Mouse (Mus musculus): ENCODE measurements around the gene Synpo2.
"Not testable (repeated sequence)": the region's sequence is repeated elsewhere in the genome, so short reads cannot be mapped to it uniquely, and the experiment has no call there.

Synpo2 gene

DNA sequence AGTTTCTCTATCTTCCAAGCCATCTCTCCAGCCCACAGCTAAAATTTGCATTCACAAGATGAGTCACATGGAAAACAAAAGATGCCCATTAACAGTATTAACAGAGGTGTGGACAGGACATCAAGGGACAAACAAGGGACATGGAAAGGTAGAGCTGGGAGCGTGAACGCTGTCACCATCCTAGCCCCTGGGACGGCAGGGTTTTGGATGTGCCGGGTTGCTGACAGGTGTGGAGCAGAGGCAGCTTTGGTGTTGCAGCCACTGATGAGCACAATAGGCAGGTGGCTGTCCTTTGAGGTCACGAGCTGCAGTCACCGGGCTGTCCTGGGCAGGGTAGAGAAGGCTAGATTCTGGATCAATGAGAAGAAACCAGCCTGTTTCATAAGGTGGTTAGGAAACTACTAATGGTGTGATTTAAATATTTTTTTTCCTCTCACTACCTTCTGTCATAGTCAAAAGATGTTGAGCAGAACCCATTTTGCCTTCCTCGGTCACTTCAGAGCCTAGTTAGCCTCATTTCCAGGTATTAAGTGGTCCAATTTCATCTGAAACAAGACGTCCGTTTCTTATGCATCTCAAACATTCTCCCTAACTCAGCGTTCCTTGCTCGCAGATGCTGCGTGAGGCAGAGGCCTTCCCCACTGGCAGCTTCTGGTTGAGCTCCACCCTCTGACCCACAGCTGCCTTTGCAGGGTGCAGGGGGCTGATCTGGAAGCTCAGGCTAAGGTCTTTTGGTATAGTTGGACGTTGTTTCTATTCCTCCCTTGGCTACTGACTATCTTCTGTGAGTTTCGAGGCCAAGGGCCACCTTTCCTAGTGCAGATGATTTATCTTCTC lies 105.4 kb downstream of the Synpo2 start:
- no peak for DNase-seq (ENCODE audit: low spot score)

DNA sequence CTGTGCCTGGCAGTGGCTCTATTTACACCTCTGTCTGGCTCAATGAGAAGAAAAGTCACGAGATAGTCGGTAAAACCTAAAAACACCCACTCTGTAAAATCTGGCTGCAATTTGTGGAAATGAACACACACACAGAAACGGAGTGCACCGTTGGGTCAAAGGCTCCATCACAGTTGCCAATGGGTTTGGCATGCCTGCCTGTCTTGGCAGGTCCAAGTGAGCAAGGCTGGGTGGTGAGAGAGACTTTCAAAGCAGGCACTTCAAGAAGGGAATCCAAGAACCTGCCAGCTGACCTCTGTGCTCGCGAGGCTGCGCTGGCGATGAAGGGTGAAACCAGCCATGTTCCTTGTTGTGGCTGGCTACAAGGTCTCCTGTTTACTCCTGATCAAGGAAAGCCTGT lies 107.2 kb downstream of the Synpo2 start:
- no peak for DNase-seq (ENCODE audit: low spot score)

GRCm38 (mm10) chr3:123128091-123128490 lies 107.9 kb downstream of the Synpo2 start:
- DNase-seq (ENCODE audit: low spot score) = no peak

GRCm38 (mm10) chr3:123126741-123127140 lies 109.2 kb downstream of the Synpo2 start:
- not testable (repeated sequence) for DNase-seq (ENCODE audit: low spot score)

DNA sequence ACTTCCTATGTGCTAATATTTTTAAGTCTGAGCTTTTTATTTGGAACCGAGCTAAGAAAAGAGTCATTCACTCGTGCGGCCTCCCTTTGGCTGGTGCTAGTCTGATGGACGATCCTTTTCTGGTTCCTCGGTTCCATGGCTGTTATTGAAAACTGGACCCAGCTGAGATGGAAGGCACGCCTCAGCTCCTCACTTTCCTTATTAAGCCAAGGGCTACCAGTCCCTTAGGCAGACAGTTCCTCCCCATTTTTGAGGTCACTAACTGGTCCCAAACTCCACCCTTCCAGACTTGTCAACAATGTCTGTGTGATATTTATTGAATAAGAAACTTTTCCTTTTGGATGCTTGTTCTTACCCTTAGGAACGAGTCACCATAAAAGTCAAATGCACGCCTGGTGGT lies 112.1 kb downstream of the Synpo2 start:
- DNase-seq (ENCODE audit: low spot score) = no peak

- no peak for DNase-seq (ENCODE audit: low spot score)
Measured at GRCm38 (mm10) chr3:123122151-123123030, 113.6 kb downstream of the Synpo2 start.

DNA sequence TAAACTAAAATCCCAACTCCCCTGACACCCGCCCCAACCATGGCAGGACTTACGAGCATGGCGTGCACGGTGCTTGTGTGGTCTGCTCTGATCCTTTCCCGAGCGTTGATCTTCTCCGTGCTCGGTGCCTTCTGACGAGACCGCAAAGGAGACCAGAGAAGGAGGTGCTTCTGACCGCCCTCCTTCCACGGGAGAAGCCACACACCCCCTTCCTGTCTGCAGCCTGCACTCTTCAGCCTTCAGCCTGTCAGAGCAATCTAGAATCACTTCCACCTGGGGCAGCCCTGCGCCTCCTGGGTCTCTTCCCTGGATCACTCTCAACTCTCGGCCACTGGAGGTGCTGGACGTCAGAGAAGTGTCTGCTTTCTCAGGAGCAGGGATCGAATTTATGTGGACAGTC lies 119.0 kb downstream of the Synpo2 start:
- DNase-seq (ENCODE audit: low spot score) = no peak

GRCm38 (mm10) chr3:123115770-123116527 lies 120.0 kb downstream of the Synpo2 start:
- no peak for DNase-seq (ENCODE audit: low spot score)

DNA sequence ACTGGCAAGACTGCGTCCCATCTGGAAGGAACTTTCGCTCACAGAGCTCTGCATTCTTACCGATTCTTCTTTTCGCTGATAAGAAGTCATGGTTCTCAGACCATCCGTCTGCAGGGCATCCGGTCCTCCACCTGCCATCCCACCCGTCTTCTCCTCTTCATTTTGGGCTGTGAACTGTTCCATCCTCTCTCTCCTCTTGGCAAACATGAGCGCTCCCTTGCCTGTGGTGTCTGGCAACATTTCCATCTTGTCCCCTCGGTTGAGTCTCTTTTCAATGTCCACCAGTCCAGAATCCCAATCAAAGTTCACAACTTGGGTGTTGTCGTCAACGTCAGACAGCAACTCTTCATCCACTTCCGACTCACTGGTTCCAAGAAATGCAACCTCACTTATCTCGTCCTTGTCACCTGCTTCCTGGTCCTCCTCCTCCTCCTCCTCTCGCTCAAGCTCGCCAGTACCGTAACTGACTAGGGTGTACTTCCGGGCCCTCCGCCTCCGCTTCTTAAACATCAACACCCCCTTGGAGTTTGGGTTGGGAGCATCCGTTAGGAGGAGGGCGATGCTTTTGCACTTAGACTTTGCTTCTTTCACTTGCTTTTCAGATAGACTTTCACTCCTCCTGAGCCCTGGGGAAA lies 121.8 kb downstream of the Synpo2 start:
- no peak for DNase-seq (ENCODE audit: low spot score)

GRCm38 (mm10) chr3:123112781-123113180 lies 123.2 kb downstream of the Synpo2 start:
- no peak for DNase-seq (ENCODE audit: low spot score)

DNA sequence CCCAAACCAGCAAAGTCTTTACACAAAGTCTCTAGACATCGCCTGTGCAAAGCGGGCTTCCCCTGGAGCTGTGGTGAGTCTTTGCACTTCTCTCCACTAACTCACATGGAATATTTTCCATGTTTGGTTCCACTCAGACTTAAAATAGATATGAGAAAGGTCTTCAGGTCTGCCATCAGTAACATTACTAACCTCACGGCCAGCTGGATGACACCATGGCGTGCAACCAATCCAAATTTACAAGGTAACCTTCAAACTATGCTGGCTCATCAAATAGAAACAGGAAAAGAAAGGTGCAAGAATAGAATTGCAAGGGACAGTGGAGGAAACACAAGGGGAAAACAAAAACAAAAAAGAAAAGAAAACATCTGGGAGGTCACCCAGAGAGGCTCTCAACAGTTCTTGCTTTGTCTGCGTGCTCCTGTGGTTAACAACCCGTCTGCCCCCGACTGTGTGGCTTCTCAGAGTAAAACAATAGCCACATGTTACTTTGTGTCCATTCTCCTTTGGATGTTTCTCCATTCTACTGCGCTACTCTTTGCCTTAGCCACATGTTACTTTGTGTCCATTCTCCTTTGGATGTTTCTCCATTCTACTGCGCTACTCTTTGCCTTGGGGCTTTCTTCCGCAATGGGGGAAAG lies 124.8 kb downstream of the Synpo2 start:
- no peak for DNase-seq (ENCODE audit: low spot score)

DNA sequence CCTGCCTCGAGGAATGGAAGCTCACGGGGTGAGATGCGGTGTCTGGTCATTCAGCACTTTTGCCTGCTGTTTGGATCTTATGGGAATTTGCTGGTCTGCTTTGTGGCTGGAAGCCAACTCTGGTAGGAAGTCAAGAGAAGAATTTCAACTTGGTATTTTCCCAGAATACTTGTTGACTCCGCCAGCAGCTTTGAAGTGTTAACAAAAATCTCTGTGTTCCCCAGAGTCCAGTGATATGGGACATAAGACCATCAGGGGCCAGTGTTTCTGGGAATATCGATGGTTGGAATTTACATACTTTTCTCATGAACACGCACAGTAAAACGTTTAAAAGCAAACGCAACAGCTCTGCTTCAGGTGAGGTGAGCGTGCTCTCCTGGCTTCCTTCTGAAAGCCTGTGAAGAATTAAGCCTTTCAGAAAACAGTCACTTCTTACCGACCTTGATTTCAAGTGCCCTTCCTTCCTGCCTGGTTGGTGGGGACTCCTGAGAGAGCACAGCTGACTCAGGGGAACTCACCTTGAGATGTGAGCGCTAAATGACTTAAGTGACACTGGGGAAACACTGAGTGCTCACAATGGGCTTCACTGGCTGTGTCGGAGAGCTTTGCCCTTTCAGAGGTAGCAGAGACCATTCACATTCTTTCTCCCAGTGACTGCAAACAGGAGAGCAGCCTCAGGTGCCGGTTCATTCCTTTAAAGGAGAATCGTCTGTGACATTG lies 128.0 kb downstream of the Synpo2 start:
- DNase-seq (ENCODE audit: low spot score) = no peak

DNA sequence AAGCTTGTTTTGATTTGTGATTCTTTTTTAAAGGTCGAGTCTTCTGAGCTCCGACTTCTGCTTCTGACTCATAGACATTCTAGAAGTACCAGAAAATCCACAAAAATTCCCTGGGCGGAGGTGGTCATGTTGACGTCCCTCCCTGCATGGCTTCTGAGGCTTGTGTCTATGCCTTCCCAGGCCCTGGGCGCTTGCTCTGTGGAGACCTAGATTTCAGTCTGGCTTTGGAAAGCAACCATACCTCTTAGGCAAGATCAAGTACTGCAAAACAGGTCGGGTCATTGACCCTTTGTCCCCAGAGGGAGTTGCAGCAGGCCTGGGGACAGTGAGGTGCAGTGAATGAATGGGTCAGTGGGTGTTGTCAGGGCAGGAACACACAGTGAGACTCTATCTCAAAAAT lies 131.6 kb downstream of the Synpo2 start:
- no peak for DNase-seq (ENCODE audit: low spot score)

DNA sequence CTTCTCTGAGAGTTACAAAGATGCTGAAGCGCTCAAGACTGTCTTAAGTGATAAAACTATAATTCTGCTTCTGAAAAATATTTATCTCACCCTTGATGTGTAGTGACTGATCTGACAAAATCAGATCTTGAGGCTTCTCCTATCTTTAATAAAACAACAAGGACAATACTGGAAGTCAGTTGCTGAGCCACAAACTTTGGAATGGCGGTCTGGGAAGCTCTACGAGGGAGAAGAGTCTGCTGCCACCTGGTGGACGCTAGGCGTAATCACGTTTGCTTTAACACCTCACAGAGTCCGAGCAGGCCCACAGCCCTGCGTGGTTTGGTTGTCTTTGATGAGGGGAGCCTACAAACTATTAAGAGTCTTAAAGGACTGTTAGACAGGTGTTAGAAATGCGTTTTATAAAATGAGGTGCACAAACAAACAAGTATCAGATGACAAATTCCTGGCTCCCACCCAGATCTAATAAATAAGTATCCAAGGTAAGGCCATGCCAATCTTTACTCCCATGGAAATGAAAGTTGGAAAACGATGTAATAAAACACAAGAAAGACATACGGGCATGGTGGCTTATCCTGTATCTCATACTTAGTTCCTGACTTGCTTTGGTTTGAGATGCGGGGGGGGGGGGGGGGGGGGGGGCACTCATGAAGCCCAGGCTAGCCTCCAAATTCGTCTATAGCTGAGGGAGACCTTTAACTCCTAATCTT lies 132.6 kb downstream of the Synpo2 start:
- DNase-seq (ENCODE audit: low spot score) = no peak

DNA sequence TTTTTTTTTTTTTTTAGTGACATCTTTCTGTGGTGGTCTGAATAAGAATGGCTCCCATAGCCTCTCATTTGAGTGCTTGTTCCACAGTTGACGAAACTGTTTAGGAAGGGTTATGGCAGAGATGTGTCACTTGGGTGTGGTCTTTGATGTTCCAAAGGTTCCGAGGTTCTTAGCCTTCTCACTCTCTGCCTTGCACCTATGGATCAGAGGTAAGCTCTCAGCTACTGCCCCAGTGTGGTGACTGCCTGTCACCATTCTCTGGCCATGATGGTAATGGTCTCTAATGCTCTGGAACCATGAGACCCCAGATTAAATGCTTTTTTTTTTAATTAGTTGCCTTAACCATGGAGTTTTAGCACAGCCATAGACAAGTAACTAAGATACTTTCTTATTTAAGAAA lies 134.2 kb downstream of the Synpo2 start:
- no peak for DNase-seq (ENCODE audit: low spot score)

GRCm38 (mm10) chr3:123095111-123095510 lies 140.8 kb downstream of the Synpo2 start:
- no peak for DNase-seq (ENCODE audit: low spot score)

DNA sequence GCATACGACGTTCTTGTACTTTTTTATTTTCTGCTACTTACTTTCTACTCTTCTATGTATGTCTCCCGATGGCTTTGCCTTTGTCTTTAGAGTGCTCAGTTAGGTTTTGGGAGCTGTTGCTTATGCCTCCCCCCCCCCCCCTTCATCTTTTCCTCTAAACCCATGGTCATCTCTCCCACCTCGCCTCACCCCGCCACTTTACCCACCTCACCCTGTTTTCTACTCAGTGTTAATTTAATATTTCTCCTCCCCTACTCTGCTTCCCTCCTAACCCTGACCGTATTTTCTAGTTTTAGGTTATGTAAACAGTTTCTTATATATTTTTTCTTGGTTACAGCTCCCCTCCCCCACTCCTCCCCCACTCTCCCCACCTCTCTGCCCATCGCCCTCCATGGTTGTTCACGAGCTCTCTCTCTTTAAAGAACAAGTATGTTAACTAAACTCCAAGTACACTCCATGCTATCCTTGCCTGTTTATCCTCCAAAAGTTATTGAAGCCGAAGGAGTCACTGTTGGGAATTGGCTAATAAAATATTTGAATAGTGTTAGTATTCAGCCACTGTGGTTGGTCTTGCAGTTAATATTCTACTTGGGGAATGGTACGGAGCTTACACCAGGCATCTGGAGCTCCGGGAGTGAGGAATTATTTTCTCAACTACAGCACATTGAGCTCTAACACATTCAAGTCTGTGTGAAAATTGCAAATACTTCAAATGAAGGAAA lies 142.1 kb downstream of the Synpo2 start:
- DNase-seq (ENCODE audit: low spot score) = no peak

DNA sequence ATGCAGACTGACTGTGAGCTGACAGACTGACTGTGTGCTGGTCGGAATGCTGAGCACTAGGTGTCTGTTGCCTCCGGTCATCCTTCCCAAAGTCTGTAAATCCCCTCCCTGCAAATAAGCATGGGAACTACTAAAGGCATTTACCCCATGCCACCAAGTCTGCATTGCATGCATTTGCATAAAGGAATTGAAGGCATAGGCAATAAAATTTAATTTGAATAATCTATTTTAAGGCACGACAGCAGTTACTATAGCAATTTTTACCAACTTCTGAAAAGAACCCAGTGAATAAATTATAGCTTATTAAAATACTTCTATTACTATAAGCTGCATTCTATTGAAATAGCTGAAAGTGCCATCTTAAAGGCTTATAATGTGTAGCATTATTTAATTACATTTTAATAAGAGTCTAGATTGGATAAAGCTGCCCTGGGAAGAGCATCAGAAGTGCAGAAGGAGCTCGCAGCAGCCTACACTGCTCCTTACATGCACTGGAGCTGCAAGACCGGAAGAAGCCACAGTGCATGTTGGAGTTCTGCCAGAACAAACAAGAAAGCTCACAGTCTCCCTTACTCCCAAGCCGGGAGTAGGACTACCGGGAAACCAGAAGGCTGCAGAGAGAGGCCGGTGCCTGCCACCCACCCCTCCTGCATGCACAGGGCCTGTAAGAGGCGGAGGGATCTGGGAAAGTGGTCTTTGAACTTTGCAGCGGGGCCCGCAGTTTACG lies 142.9 kb downstream of the Synpo2 start:
- DNase-seq (ENCODE audit: low spot score) = no peak

- no peak for DNase-seq (ENCODE audit: low spot score)
Measured at GRCm38 (mm10) chr3:123092442-123092841, 143.5 kb downstream of the Synpo2 start.

All from ovary, postnatal 10 days (tissue).